Mouse (Mus musculus): Measurements from ENCODE around the gene Crk.
A peak's percentile ranks its signal among the peaks of the same experiment; 100 is the strongest.
"Not testable (repeated sequence)": the region's sequence is repeated elsewhere in the genome, so short reads cannot be mapped to it uniquely, and the experiment has no call there.

Gene Crk

GRCm38 (mm10) chr11:75684956-75685355 lies 5.9 kb downstream of the Crk start:
- no peak for DNase-seq (ENCODE audit: low spot score)

- no peak for DNase-seq (ENCODE audit: low spot score)
These were observed 8.4 kb downstream of the Crk start for GRCm38 (mm10) chr11:75687343-75687993.

DNA sequence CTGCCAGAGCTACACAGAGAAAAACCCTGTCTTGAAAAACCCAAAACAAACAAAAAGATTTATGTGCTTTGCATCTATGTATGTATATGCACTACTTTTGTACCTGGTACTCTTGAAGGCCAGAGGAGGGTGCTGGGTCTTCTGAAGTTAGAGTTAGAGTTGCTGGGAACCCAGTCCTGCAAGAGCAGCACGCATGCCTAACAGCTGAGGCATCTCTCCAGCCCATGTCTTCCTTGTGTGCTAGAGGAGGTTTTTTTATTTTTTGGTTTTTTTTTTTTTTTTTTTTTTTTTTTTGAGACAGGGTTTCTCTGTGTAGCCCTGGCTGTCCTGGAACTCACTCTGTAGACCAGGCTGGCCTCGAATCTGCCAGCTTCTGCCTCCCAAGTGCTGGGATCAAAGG lies 9.1 kb downstream of the Crk start:
- DNase-seq (ENCODE audit: low spot score) = no peak

- no peak for DNase-seq (ENCODE audit: low spot score)
These were observed 10.9 kb downstream of the Crk start for GRCm38 (mm10) chr11:75689977-75690376.

- no peak for DNase-seq (ENCODE audit: low spot score)
These were observed 12.0 kb downstream of the Crk start for GRCm38 (mm10) chr11:75691047-75691446.

DNA sequence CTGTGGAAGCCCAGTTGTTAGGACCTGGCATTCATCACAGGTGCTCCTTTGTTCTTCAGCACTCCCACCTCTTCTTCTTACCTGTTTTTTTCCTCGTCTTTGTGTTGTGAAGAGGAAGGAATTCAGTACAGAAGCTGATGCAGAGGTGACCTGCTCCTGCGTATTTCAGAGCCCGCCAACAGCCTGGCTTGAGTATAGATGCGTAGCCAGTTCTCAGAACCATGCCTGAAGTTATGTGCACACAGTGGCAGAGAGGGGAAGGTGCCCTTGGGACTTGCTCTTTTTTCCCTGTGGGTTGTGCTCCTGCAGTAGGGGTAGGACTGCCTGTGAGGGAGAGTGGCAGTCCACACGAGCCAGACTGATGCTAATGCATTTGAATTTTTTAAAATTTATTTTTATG lies 14.5 kb downstream of the Crk start:
- no peak for DNase-seq (ENCODE audit: low spot score)

- not testable (repeated sequence) for DNase-seq (ENCODE audit: low spot score)
These were observed 18.4 kb downstream of the Crk start for GRCm38 (mm10) chr11:75697464-75697863.

DNA sequence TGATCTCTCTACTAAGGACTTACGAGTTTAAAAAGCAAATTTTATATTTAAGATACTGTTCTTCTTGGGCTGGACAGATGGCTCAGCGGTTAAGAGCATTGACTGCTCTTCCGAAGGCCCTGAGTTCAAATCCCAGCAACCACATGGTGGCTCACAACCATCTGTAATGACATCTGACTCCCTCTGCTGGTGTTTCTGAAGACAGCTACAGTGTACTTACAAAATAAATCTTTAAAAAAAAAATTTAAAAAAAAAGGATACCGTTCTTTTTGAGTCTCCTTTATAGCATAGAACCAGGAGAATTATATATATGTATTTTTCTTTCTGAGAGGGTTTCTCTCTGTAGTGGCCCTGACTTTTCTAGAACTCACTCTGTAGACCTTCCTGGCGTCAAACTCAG lies 21.5 kb downstream of the Crk start:
- DNase-seq (ENCODE audit: low spot score) = no peak

DNA sequence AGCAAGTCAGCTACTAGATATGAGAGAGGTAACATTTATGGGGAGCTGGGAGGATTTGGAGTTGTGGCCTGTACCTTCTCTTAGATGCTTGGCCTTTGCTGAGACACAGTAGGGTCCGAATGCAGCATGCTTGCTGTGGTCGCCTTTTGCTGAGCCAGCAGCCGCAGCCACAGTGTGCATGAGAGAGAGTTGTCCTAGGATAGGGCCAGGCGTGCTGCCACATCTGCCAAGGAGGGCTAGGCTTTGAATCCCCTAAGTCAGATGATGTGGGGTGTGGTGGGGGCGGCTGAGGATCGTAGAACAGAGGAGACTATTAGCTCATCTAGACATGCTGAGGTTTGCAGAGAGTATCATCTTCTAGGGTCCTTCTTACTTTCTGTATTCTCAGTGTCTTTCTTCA lies 23.7 kb downstream of the Crk start:
- no peak for DNase-seq (ENCODE audit: low spot score)

GRCm38 (mm10) chr11:75703748-75704147 lies 24.7 kb downstream of the Crk start:
- DNase-seq (ENCODE audit: low spot score) = no peak

GRCm38 (mm10) chr11:75713949-75714348 lies 34.9 kb downstream of the Crk start:
- DNase-seq (ENCODE audit: low spot score) = no peak

- no peak for DNase-seq (ENCODE audit: low spot score)
These were observed 36.5 kb downstream of the Crk start for GRCm38 (mm10) chr11:75715556-75715955.

- DNase-seq (ENCODE audit: low spot score) = no peak
These were observed 37.7 kb downstream of the Crk start for GRCm38 (mm10) chr11:75716661-75717325.

- no peak for DNase-seq (ENCODE audit: low spot score)
These were observed 43.3 kb downstream of the Crk start for GRCm38 (mm10) chr11:75722339-75722738.

GRCm38 (mm10) chr11:75727168-75727567 lies 48.1 kb downstream of the Crk start:
- DNase-seq (ENCODE audit: low spot score) = no peak

- not testable (repeated sequence) for DNase-seq (ENCODE audit: low spot score)
These were observed 48.6 kb downstream of the Crk start for GRCm38 (mm10) chr11:75727659-75728058.

- peak; percentile 88 for DNase-seq (ENCODE audit: low spot score)
These were observed 53.6 kb downstream of the Crk start, which contains the start of gene Ywhae for GRCm38 (mm10) chr11:75732434-75733226. TSS of gene Ywhae (plus strand) at chr11:75732869.

DNA sequence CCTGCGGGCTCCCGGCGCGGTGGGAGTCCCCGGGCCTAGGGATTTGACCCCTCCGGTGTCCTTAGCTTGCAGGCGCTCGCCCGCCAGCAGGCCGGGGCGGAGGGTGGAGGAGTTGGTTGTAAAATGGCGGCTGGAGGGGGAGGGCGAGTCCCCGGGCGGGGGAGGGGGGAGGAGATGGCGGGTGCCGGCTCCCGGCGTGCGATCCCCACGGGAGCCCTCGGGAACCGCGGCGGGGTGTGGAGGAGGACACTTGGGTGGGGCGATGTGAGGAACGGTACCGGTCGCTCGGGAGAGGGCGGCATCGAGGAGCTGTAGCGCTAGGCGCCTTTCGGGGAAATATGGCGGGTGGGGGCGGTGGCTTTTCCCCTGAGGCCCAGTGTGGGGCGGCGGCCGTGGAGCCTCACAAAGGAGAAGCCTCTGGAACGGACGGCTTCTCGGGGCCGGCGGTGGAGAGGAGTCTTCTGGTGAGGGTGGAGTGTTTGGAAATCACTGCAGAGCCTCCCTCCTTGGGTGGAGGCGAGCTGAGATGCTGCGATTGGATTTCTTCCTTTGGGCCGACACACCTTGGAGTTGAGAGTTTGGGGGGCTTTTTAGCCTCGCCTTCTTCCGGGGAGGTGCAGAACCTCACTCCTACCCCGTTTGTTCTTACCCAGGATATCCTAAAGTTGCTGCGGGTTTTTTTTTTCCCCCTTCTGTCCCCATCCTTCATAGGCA lies 54.3 kb downstream of the Crk start:
- DNase-seq (ENCODE audit: low spot score) = peak; percentile 80

- no peak for DNase-seq (ENCODE audit: low spot score)
These were observed 56.6 kb downstream of the Crk start for GRCm38 (mm10) chr11:75735462-75736252.

DNA sequence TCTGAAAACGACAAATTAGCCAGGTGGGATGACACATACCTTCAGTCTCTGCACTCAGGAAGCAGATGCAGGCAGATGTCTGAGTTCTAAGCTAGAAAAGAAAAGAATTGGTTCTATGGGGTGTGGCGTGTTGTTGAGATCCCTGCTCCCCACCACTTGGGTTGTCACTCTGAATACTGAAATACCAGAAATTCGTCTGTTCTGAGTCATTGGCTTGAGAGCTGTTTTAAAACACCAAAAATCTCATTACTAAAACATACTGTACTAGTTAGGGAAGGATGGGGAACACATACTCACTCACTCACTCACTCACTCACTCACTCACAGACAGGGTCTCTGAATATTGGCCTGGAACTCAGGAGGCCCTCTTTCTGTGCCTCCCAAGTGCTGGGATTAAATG lies 57.9 kb downstream of the Crk start:
- no peak for DNase-seq (ENCODE audit: low spot score)

DNA sequence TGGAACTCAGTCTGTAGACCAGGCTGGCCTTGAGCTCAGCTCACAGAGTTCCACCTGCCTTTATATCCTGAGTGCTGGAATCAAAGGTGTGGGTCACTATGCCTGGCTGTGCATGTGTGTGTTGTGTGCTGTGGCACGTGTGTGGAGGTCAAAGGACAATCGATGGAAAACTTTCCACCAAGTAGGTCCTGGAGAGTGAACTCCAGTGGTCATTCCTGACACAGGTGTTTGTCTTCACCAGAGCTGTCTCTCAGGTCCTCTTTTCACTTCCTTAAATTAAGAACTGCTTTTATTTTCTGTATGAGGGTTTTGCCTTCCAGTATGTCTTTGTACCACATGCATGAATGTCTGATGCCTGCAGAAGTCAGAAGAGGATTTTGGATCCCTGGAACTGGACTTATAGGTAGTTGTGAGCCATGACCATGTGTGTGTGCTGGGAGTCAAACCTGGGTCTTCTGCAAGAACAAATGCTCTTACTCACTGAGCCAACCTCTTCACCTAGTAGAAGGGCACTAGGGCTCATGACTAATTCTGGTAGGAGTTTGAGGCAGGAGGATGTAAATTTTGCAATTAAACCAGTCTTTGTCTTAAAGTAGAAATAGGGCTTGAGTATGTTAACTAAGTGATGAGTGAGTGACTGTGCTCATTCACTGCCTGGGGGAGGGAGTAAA lies 58.9 kb downstream of the Crk start:
- DNase-seq (ENCODE audit: low spot score) = no peak

Data from ovary, postnatal 36 days (tissue).